Mouse (Mus musculus) liver, embryonic 14.5 days (tissue): ENCODE results near the gene Dpp8.

ENCODE experiments used
- CTCF ChIP-seq: IDR thresholded peaks from 2 replicates; pipeline ENCODE4 v1.5.1; 2016; ENCODE audit warnings: antibody characterized with exemption, low read depth, control low read depth
- EP300 ChIP-seq: IDR thresholded peaks from 2 replicates; pipeline ENCODE4 v1.6.1; 2016; ENCODE audit warnings: antibody characterized with exemption, low read depth

DNA sequence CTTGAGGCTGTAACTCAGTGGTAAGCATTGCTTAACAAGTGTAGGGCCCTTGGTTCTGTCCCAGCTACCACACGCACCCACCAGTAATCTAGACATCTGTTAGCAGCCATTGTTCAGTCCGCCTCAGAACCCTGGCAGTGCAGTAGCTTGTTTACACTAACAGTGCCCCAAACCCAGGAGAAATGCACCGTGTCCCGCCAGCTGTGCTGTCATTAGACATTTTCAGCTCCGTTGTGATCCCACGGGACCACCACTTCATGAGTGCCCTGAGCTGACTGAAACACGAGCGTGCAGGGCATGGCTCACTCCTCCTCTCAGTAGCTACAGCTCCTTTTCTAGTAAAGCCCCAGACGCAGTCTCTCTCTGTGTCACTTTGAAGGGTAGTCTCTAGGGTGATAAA is 41.3 kb downstream of the Dpp8 start:
- no peak for TF ChIP-seq CTCF
- TF ChIP-seq EP300, result no peak
